Mouse (Mus musculus) CH12.LX (cell line): ENCODE results near the gene Arpp21. TPM values are rescaled to one million over a fixed set of nuclear protein-coding genes. Genes with fewer than 3 reads are reported as not detected.

Source experiments
- DNase-seq: peaks from one replicate; pipeline ENCODE4 v3.0.0-alpha.2; 2013; ENCODE audit errors: extremely low read depth
- H3K27ac ChIP-seq: 2 replicates; pipeline ENCODE4 v1.5.1; 2012; ENCODE audit warnings: low read depth, mild to moderate bottlenecking, control low read depth, moderate library complexity; ENCODE audit not compliant: insufficient read depth
- H3K27me3 ChIP-seq: replicated peaks from 2 replicates; pipeline ENCODE3; 2012; ENCODE audit warnings: inconsistent platforms
- H3K36me3 ChIP-seq, 2 experiments: replicated peaks in 1 of 2; 2 replicates each; pipeline versions ENCODE3 to v1.6.1; 2012; ENCODE audit warnings: inconsistent platforms in 1 of 2, low read length in 1 of 2, mild to moderate bottlenecking in 1 of 2, mixed read lengths in 1 of 2, moderate library complexity in 1 of 2; ENCODE audit not compliant: control insufficient read depth in 1 of 2, insufficient read depth in 1 of 2
- H3K4me1 ChIP-seq, 2 experiments: 2 replicates each; pipeline ENCODE4 v1.6.1; 2012; ENCODE audit warnings: inconsistent platforms in 1 of 2, moderate library complexity in 1 of 2; ENCODE audit not compliant: insufficient read depth in 2 of 2, control insufficient read depth in 1 of 2
- H3K4me2 ChIP-seq: 2 replicates; pipeline ENCODE4 v1.6.1; 2012; ENCODE audit warnings: low read depth, mild to moderate bottlenecking, control low read depth; ENCODE audit not compliant: poor library complexity, insufficient read depth, severe bottlenecking
- H3K4me3 ChIP-seq, 3 experiments: fragments of 150-350 bp in 1 of 3; sonication (generic) in 1 of 3; replicated peaks in 1 of 3; 2 replicates each; pipeline versions ENCODE3 to v1.5.1; 2011 to 2012; ENCODE audit warnings: low read depth in 2 of 3, low read length in 2 of 3, mild to moderate bottlenecking in 2 of 3, moderate library complexity in 2 of 3, control low read depth in 1 of 3, improper control_type of control experiment in 1 of 3, inconsistent platforms in 1 of 3, mixed read lengths in 1 of 3; ENCODE audit not compliant: poor library complexity in 1 of 3
- H3K79me2 ChIP-seq: replicated peaks from 2 replicates; pipeline ENCODE4 v1.6.1; 2012; ENCODE audit warnings: mild to moderate bottlenecking, moderate library complexity; ENCODE audit not compliant: control insufficient read depth, poor library complexity, insufficient read depth, severe bottlenecking; ENCODE audit errors: extremely low read depth
- H3K9ac ChIP-seq: 2 replicates; pipeline ENCODE4 v1.6.1; 2012; ENCODE audit warnings: low read depth, mild to moderate bottlenecking, control low read depth, moderate library complexity; ENCODE audit not compliant: insufficient read depth
- H3K9me3 ChIP-seq: replicated peaks from 2 replicates; pipeline ENCODE3; 2012; ENCODE audit warnings: low read length, inconsistent platforms, mixed read lengths
- CHD1 ChIP-seq: IDR thresholded peaks from 2 replicates; pipeline ENCODE4 v1.6.1; 2012; ENCODE audit warnings: low read depth, low read length, improper control_type of control experiment, inconsistent platforms
- E2F4 ChIP-seq: IDR thresholded peaks from 2 replicates; pipeline ENCODE4 v1.6.1; 2011; ENCODE audit warnings: low read depth, low read length, improper control_type of control experiment; ENCODE audit not compliant: insufficient replicate concordance
- GABPA ChIP-seq: IDR thresholded peaks from 2 replicates; pipeline ENCODE4 v1.6.1; 2012; ENCODE audit warnings: low read depth, low read length, improper control_type of control experiment, inconsistent platforms; ENCODE audit not compliant: insufficient replicate concordance
- JUN ChIP-seq: IDR thresholded peaks from 2 replicates; pipeline ENCODE4 v1.6.1; 2011; ENCODE audit warnings: low read depth, mild to moderate bottlenecking, low read length, improper control_type of control experiment, moderate library complexity; ENCODE audit not compliant: insufficient read depth
- JUND ChIP-seq: conservative IDR thresholded peaks from 2 replicates; pipeline ENCODE4 v1.6.1; 2011; ENCODE audit warnings: low read depth, low read length, improper control_type of control experiment
- KAT2A ChIP-seq: IDR thresholded peaks from 2 replicates; pipeline ENCODE4 v1.6.1; 2012; ENCODE audit warnings: low read length, improper control_type of control experiment, inconsistent platforms; ENCODE audit not compliant: insufficient replicate concordance
- MAZ ChIP-seq: IDR thresholded peaks from 2 replicates; pipeline ENCODE4 v1.6.1; 2012; ENCODE audit warnings: low read depth, mild to moderate bottlenecking, inconsistent platforms, low read length, improper control_type of control experiment, moderate library complexity
- NELFE ChIP-seq: IDR thresholded peaks from 2 replicates; pipeline ENCODE4 v1.6.1; 2011; ENCODE audit warnings: low read depth, low read length, improper control_type of control experiment
- PAX5 ChIP-seq: IDR thresholded peaks from 2 replicates; pipeline ENCODE4 v1.6.1; 2012; ENCODE audit warnings: low read length, inconsistent platforms, mixed read lengths
- RAD21 ChIP-seq: IDR thresholded peaks from 2 replicates; pipeline ENCODE4 v1.6.1; 2011; ENCODE audit warnings: low read depth, mild to moderate bottlenecking, low read length, improper control_type of control experiment, moderate library complexity
- RCOR1 ChIP-seq: conservative IDR thresholded peaks from 2 replicates; pipeline ENCODE4 v1.6.1; 2012; ENCODE audit warnings: low read depth, mild to moderate bottlenecking, inconsistent platforms, low read length, improper control_type of control experiment
- SMC3 ChIP-seq: IDR thresholded peaks from 2 replicates; pipeline ENCODE4 v1.6.1; 2011; ENCODE audit warnings: low read depth, low read length, improper control_type of control experiment
- TBP ChIP-seq: conservative IDR thresholded peaks from 2 replicates; pipeline ENCODE4 v1.6.1; 2011; ENCODE audit warnings: low read depth, low read length, improper control_type of control experiment
- ZC3H11A ChIP-seq: IDR thresholded peaks from 2 replicates; pipeline ENCODE4 v1.6.1; 2012; ENCODE audit warnings: low read depth, mild to moderate bottlenecking, inconsistent platforms, low read length, improper control_type of control experiment
- ZNF384 ChIP-seq: IDR thresholded peaks from 2 replicates; pipeline ENCODE4 v1.6.1; 2012; ENCODE audit warnings: low read depth, low read length, improper control_type of control experiment, inconsistent platforms
- dilution Hi-C: fragments of 300-500 bp; cut with MboI; formaldehyde crosslinking; loops from 2 replicates; pipeline ENCODE4 v1.14.3; 2020; ENCODE audit warnings: low sequenced_read_pairs; ENCODE audit not compliant: extremely low pct_unique_long_range_greater_than_20kb, extremely low pct_ligation_motif_present
- in situ Hi-C: fragments of 300-500 bp; cut with MboI; formaldehyde crosslinking; loops from 3 replicates; pipeline ENCODE4 v1.14.3; 2019; ENCODE audit warnings: low sequenced_read_pairs, low pct_ligation_motif_present, low pct_unique_long_range_greater_than_20kb, mixed read lengths
- polyA plus RNA-seq: library from polyadenylated mRNA; unstranded; fragments of >175 nt; gene quantifications from 2 replicates; pipeline ENCODE4 v1.2.1, GENCODE M21; 2012; ENCODE audit warnings: low read depth; ENCODE audit not compliant: insufficient read length
- total RNA-seq, 2 experiments: library from RNA; depleted of rRNA; stranded (reverse); fragments of 300-350 nt in 1 of 2; fragments of >200 nt in 1 of 2; gene quantifications; 2 replicates each; pipeline ENCODE4 v1.2.3; 2012 to 2014

The Arpp21 gene
- total and polyA plus RNA-seq, 3 experiments = not detected

DNA sequence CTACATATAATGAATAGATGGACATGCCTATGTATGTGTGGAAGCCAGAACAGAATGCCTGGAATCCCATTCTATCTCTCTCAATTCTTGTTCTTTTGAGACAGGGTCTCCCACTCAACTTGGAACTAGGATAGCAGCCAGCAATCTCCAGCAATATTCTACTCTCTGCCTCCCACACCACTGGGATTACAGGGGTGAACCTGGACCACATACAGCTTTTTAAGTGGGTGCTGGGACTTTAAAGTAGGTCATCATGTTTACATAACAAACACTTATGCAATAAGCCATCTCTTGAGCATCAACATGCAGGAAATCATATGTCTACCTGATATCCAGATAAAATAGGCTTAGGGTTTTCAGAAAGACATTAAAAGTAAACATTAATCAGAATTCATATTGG, 41.7 kb downstream of the Arpp21 start:
- Histone ChIP-seq H3K36me3 (no peaks in the 10 kb centered on the region), H3K9ac (no peak overlapping the region), H3K79me2 (no peaks in the 10 kb centered on the region), H3K4me2 (no peak overlapping the region), H3K9me3 (peaks cover 69% of the 10 kb centered on the region), H3K4me3 (no peak overlapping the region), H3K27me3 (no peaks in the 10 kb centered on the region)
- no peak for DNase-seq
- no peak for TF ChIP-seq SMC3
- TF ChIP-seq, all 38 proteins: peak for 0
- dilution Hi-C loops = no loop called here
- Histone ChIP-seq H3K4me1 (no peaks in the 10 kb centered on the region), H3K27ac (no peak overlapping the region)
- in situ Hi-C loops = no loop called here

DNA sequence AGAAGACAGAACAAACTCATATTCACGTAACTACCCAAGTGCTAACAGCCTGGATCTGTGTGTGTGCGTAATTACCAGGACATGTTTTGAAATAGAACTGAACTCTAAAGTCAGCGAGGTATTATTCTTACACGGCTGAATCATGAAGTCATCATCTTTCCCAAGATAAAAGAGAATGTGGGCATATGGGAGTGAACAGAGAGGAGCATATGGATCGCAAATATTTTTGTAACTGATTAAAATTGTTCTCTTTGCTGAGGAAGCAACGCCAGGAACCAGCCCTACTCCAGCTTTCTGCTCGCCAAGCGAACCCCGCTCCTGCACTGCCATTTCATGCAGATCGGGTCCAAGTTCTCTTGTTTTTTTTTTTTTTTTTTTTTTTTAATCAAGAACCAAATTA, 46.3 kb downstream of the Arpp21 start:
- Histone ChIP-seq H3K9me3 (peaks cover 77% of the 10 kb centered on the region), H3K4me1 (no peaks in the 10 kb centered on the region), H3K27me3 (no peaks in the 10 kb centered on the region), H3K4me2 (no peak overlapping the region), H3K27ac (no peak overlapping the region), H3K79me2 (no peaks in the 10 kb centered on the region), H3K4me3 (no peak overlapping the region), H3K9ac (no peak overlapping the region), H3K36me3 (no peaks in the 10 kb centered on the region)
- no peak for DNase-seq
- dilution Hi-C loops (no loop called here), in situ Hi-C loops (no loop called here)
- TF ChIP-seq GABPA (no peak), KAT2A (no peak), SMC3 (no peak), MAZ (no peak), CHD1 (no peak), E2F4 (no peak), PAX5 (no peak), JUN (no peak), NELFE (no peak)

DNA sequence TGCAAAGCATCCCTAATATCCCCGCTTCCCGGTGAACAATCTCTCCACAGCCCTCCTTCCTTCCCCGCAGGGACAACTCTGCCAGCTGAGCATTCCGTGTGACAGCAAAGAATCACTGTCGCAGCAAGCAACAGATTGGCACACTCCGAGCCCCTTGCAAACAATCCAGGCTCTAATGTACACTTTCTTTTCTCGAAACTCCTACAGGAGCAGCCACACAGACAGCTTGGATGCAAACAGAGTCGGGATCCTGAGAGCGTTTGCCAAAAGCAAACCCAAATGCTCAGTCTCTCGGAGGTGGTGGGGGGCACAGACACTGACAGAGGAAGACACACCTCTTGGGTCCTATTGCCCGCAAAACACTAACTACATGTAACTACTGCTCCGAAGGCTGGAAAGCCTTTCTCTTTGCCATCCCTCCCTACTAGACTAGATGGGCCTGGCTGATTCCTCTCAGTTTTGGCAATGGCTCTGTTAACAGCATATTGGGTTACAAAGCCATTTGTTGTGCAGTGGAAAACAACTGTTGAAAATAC, 47.3 kb downstream of the Arpp21 start:
- peaks cover 79% of the 10 kb centered on the region for H3K9me3 ChIP-seq
- H3K27ac ChIP-seq = no peak overlapping the region
- no peaks in the 10 kb centered on the region for H3K4me1 ChIP-seq
- dilution Hi-C loops (no loop called here), in situ Hi-C loops (no loop called here)
- H3K79me2 ChIP-seq = no peaks in the 10 kb centered on the region
- H3K36me3 ChIP-seq = no peaks in the 10 kb centered on the region
- no peak overlapping the region for H3K9ac ChIP-seq
- H3K4me3 ChIP-seq = no peak overlapping the region
- DNase-seq = no peak
- no peak overlapping the region for H3K4me2 ChIP-seq
- TF ChIP-seq TBP (no peak), ZNF384 (no peak), MAZ (no peak), CHD1 (no peak), RCOR1 (no peak), ZC3H11A (no peak), JUND (no peak), RAD21 (no peak)
- no peaks in the 10 kb centered on the region for H3K27me3 ChIP-seq
